Mouse (Mus musculus) testis, adult 2 months (tissue): ENCODE results near the gene Il12rb1. TPM values are rescaled to one million over a fixed set of nuclear protein-coding genes. Genes with fewer than 3 reads are reported as not detected.

ENCODE experiments used
- H3K27ac ChIP-seq: fragments of 200-500 bp; 2 replicates; pipeline ENCODE4 v1.5.1; 2012; ENCODE audit warnings: low read depth, low read length; ENCODE audit not compliant: control insufficient read depth, insufficient read depth
- H3K27me3 ChIP-seq: fragments of 200-500 bp; 2 replicates; pipeline ENCODE4 v1.6.1; 2012; ENCODE audit warnings: mild to moderate bottlenecking, low read length, moderate library complexity; ENCODE audit not compliant: control insufficient read depth, insufficient read depth
- H3K36me3 ChIP-seq: fragments of 200-500 bp; 2 replicates; pipeline ENCODE4 v1.6.1; 2012; ENCODE audit warnings: mild to moderate bottlenecking, low read length; ENCODE audit not compliant: control insufficient read depth, insufficient read depth
- H3K4me1 ChIP-seq: fragments of 200-500 bp; 2 replicates; pipeline ENCODE4 v1.6.1; 2012; ENCODE audit warnings: low read length; ENCODE audit not compliant: control insufficient read depth, insufficient read depth
- H3K4me3 ChIP-seq: fragments of 200-500 bp; 2 replicates; pipeline ENCODE4 v1.5.1; 2012; ENCODE audit warnings: low read depth, mild to moderate bottlenecking, low read length, moderate library complexity, mixed read lengths; ENCODE audit not compliant: control insufficient read depth
- CTCF ChIP-seq: fragments of 200-500 bp; IDR thresholded peaks from 2 replicates; pipeline ENCODE4 v1.5.1; 2012; ENCODE audit warnings: low read depth, mild to moderate bottlenecking, inconsistent platforms, low read length, moderate library complexity; ENCODE audit not compliant: control insufficient read depth, insufficient read depth, insufficient replicate concordance
- POLR2A ChIP-seq: fragments of 200-500 bp; IDR thresholded peaks from 2 replicates; pipeline ENCODE4 v1.6.1; 2012; ENCODE audit warnings: low read depth, mild to moderate bottlenecking, inconsistent platforms, low read length, moderate library complexity; ENCODE audit not compliant: control insufficient read depth
- polyA plus RNA-seq: library from polyadenylated mRNA; depleted of rRNA; stranded (reverse); fragments of >200 nt; gene quantifications from 2 replicates; pipeline ENCODE4 v1.2.3, GENCODE M21; 2012

The Il12rb1 gene
- polyA plus RNA-seq, 1 experiment = 0.40 TPM

DNA sequence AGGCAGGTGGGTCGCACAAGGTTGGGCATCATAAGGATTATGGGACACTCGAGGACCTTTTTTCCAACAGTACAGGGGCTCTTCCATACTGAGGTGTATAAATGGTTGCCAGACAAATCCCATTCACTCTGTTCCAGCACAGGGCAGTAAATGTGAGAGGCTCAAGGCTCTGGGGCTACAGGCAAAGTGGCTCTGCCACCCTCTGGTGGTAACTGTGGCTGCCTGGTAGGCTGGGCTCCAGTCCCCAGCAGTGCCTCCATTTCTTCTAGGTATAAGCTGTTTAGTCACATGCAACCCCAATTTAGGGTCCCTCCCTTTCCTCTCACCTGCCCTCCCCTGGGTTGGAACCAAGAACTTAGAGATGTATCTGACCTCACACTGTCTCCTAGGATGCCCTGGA is 12.9 kb upstream of the Il12rb1 start:
- no peak for TF ChIP-seq POLR2A
- TF ChIP-seq CTCF = no peak
- H3K4me1 ChIP-seq = peaks cover 35% of the 10 kb centered on the region
- no peaks in the 10 kb centered on the region for H3K27me3 ChIP-seq
- no peaks in the 10 kb centered on the region for H3K36me3 ChIP-seq
- no peak overlapping the region for H3K27ac ChIP-seq
- no peak overlapping the region for H3K4me3 ChIP-seq

DNA sequence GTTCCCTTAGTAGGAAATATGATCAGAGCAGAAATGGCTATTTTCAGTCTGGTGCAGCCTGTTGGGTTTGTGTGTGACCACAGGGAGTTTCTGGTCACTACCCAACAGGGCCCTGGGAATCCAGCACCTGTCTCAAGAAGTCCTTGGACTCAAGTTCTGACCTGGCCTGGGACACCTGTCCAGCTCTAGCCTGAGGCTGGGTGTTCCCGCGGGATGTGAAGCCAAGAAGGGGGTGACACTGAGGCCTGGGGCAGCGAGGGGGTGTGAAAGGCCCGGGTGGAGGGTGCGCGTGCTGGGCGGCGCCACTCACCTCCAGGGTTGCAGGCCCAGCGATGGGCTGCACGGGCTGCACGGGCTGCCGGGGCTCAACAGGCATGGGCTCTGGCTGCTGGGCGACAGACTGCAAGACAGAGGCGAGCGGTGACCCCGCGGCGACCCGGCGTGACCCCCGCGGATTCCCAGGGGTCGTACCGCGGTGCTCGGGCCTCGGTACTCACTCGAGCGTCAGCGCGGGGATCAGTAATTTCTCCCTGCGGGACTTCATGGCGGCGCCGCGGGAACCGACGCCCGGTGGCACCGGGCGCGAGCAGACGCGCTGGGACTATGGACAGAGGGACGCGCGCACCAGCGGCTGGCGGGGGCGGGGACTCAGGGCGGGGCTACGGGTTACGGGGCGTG is 11.7 kb upstream of the Il12rb1 start:
- Histone ChIP-seq H3K4me3 (peak overlapping the region; percentile 71), H3K4me1 (peaks cover 34% of the 10 kb centered on the region), H3K27me3 (no peaks in the 10 kb centered on the region), H3K36me3 (no peaks in the 10 kb centered on the region), H3K27ac (no peak overlapping the region)
- TF ChIP-seq POLR2A = no peak
- TF ChIP-seq CTCF = no peak

DNA sequence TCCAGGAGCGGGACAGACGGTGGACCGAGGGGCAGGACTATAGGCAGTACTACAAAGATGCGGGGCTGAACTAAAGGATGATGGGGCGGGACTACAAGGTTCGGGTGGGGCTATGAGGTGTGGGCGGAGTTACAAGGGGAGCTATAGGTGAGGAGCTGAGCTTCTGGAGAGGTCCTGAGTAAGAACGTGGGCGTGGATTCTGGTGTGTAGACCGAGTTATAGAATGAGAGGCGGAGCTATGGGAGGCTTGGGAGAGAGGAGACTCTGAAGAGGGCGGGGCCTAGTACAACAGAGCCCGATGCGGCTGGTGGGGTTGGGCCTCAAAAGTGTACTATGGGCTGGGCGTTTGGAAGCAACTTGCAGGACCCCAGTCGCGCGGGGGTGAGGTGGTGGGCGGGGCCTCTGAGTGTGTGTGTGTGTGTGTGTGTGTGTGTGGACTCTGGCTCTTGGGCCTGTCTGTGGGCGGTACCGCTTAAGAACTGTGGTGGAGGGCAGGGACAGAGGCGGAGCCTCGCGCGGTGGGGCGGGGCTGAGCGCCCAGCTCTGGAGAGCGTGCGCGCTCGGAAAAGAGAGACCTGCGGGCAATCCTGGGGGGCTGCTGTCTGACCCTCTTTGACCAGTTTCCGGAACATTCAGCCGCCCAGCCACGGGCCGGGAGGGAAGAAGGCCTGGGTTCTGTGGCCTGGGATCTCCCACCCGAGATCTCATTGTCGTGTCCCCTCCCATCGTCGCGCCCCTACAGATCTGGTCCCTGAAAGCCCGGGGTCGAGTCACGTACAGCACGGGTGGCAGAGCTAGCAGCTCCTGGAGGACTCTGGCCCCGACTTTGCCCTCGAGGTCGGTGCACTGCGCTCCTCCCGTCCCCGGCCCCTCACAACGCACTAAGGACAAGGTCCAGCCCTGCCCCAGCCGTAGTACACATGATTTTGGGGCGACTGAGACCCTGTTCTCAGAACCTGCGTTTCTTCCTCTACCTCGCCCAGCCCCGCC is 10.9 kb upstream of the Il12rb1 start:
- Histone ChIP-seq H3K4me1 (peaks cover 29% of the 10 kb centered on the region), H3K27me3 (no peaks in the 10 kb centered on the region), H3K4me3 (peak overlapping the region; percentile 71), H3K27ac (no peak overlapping the region), H3K36me3 (no peaks in the 10 kb centered on the region)
- TF ChIP-seq POLR2A = no peak
- TF ChIP-seq CTCF = no peak

DNA sequence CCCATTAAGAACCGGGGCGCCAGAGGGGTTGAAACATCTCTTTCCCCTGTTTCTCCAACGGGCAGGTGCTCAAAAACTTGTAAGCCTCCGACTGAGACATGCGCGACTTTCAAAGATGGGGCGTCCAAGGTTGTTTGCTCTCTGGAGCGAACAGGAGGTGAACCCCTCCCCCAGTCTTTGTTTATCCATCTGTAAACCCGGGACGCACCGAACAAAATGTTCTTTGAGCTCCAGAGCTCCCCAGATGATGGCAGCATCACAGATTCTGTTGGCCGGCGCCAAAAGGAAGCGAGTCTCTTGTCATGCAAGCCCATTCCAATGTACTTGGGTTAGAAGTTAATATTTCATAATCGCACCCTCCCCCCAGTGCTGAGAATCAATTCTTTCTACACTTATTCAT is 10.0 kb upstream of the Il12rb1 start:
- H3K4me1 ChIP-seq = peaks cover 21% of the 10 kb centered on the region
- no peaks in the 10 kb centered on the region for H3K36me3 ChIP-seq
- TF ChIP-seq CTCF (no peak), POLR2A (no peak)
- no peaks in the 10 kb centered on the region for H3K27me3 ChIP-seq
- H3K4me3 ChIP-seq = no peak overlapping the region
- no peak overlapping the region for H3K27ac ChIP-seq

DNA sequence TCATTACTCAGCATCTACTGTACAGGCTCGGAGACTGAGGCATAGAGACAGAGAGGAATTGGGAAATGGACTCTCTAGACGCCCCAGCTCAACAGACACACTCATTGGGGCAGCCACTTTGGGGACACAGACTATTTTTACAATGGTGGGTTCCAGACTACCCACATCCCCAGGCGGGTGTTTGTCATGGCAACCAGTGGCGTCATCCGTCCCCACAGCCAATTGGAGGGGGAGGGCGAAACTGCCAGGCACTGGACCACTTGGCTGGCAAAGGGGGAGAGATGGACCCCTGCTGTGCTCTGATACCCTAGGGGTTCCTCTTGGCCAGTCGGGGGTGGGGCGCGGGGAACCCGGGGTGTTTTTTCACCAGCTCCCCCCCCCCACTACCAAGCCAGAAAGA is 7.6 kb upstream of the Il12rb1 start:
- H3K4me1 ChIP-seq = peaks cover 28% of the 10 kb centered on the region
- H3K27me3 ChIP-seq = no peaks in the 10 kb centered on the region; the same call in 1 of the 2 replicates

DNA sequence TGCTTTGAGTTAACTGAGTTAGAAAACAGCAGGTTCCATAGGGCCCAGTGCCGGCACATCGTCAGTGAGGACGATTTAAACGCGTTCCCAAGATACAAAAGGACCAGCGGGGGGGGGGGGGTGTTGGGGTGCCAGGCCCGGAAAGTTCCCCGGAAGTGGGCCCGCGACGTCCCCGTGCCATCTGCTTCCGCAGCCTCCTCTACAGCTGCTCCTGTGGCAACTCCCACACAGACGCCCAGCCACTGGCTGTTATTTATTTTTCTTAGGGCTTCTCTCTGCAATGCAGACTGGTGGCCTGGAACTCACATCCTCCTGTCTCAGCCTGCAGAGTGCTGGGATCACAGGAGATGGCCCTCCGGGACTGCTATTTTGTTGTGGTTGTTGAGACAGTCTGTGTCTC is 7.1 kb upstream of the Il12rb1 start:
- H3K27ac ChIP-seq = no peak overlapping the region
- no peaks in the 10 kb centered on the region; the same call in 1 of the 2 replicates for H3K27me3 ChIP-seq
- H3K4me1 ChIP-seq = peaks cover 27% of the 10 kb centered on the region
- H3K36me3 ChIP-seq = no peaks in the 10 kb centered on the region
- H3K4me3 ChIP-seq = no peak overlapping the region
- TF ChIP-seq CTCF = no peak
- no peak for TF ChIP-seq POLR2A

More for the DNA sequence above, 7.6 kb upstream of the Il12rb1 start:
- TF ChIP-seq POLR2A (no peak), CTCF (no peak)
- H3K27ac ChIP-seq = no peak overlapping the region
- H3K4me3 ChIP-seq = no peak overlapping the region
- H3K36me3 ChIP-seq = no peaks in the 10 kb centered on the region

DNA sequence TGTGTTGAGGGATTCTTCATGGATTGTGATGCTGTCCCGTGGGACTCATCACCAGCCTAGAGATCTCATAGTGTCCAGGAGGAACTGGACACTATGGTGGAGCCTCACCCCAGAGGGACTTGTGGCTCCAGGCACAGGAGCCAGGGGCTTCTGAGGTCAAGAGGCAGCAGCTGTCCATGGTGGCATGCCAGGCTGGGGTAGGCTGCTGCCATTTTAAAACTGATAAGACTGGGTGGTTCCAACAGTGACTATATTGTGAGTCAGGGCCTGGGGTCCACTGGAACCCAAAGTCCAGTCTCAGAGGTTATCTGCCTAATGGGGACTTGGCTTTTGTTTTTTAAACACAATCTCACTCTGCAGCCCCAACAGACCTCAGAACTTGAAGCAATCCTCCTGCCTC is 6.4 kb upstream of the Il12rb1 start:
- TF ChIP-seq CTCF (no peak), POLR2A (no peak)
- H3K27me3 ChIP-seq = no peaks in the 10 kb centered on the region; the same call in 1 of the 2 replicates
- peaks cover 21% of the 10 kb centered on the region for H3K4me1 ChIP-seq
- no peak overlapping the region for H3K4me3 ChIP-seq
- no peak overlapping the region for H3K27ac ChIP-seq
- no peaks in the 10 kb centered on the region for H3K36me3 ChIP-seq
